Mouse (Mus musculus) embryonic fibroblast, embryonic 13.5 days (primary cell): ENCODE data around the gene Gli1.

Source experiments
- CTCF ChIP-seq: IDR thresholded peaks from 2 replicates; pipeline ENCODE4 v1.5.1; 2011; ENCODE audit warnings: mild to moderate bottlenecking, control low read depth, low read length, moderate library complexity, borderline replicate concordance; ENCODE audit not compliant: insufficient read depth
- POLR2A ChIP-seq: IDR thresholded peaks from 2 replicates; pipeline ENCODE4 v1.6.1; 2011; ENCODE audit warnings: low read depth, mild to moderate bottlenecking, control low read depth, low read length, moderate library complexity

DNA sequence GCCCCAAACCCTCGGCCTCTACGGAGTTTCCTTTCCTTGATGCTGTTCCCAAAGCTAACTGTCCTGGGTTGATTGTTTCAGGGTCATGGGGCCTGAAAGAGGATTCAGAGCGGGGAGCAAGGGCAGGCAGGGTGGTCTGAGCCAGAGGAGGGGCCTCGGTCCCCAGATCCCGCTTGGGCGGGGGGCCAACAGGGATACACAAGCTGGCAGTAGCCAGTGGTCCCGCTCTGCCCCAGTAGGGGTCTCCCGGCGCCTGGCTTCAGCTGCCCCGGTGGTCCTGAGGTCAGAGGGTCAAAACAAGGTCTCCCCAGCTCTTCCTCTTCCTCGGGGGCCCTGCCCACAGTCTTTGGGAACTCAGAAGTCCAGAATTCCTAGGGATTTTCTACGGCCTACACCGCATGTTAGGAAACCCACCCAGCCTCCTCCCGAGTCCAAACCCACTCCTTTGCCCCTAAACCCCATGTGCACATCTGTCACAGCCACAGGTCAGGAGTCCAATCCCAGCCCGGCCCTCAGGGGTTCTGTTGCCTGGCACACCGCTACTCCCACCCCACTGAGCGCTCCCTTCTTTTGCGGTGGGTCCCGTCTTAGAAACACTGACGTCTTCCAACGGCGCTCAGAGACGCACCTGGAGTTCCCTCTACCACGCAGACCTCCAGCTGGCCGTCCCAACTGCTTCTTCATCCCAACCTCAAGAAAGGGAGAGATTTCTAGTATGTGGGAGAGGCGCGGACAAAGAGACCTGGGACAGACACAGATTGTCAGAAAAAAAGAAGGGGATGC, 1.0 kb downstream of the Gli1 start:
- TF ChIP-seq POLR2A (no peak), CTCF (no peak)
